Mouse (Mus musculus): ENCODE measurements around the gene Acvr1b. TPM values are rescaled to one million over a fixed set of nuclear protein-coding genes. Genes with fewer than 3 reads are reported as not detected.

Gene Acvr1b
- total and polyA plus RNA-seq, 2 experiments from 2014 or later: 17.4 to 80.4 TPM

GRCm38 (mm10) chr15:101174294-101175130 is 645 bp downstream of the Acvr1b start:
- Histone ChIP-seq H3K4me3 (ENCODE audit: low read depth, low read length) (peak overlapping the region; percentile 90), H3K36me3 (ENCODE audit: insufficient read depth) (no peaks in the 10 kb centered on the region), H3K4me2 (ENCODE audit: low read depth) (peak overlapping the region; percentile 82), H3K9me3 (ENCODE audit: low read length) (no peaks in the 10 kb centered on the region), H3K9ac (peak overlapping the region; percentile 91), H3K27ac (ENCODE audit: low read depth, low read length) (peak overlapping the region; percentile 85), H3K27me3 (ENCODE audit: insufficient read depth, low read length) (no peaks in the 10 kb centered on the region), H3K4me1 (ENCODE audit: insufficient read depth) (peaks cover 23% of the 10 kb centered on the region)
- WGBS: 2% methylated on average over 38 of the region's 46 CpGs
- ATAC-seq (peak; percentile 47), DNase-seq (peak; percentile 46)
- no peak; the same call in 1 of the 2 replicates for TF ChIP-seq CTCF (IDR thresholded peaks at IDR 0.05; ENCODE audit: low read depth)

DNA sequence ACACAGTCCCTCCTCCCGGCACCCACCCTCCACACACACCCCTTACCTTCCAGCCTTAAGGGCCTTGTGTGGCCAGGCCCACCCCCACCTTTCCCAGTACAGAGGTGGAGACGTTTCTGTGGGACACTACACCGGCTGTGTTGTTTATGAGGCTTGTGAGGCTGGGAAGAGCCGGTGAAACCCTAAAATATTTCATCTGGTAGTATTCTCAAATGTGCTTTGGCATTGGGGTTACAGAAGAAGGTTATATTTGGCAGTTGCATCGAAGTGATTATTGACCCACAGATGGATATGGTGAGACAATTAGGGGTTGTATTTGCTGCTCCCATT is 1.2 kb downstream of the Acvr1b start:
- 7% methylated on average over 5 of the region's 5 CpGs for WGBS
- Histone ChIP-seq H3K9ac (peak overlapping the region; percentile 91), H3K36me3 (ENCODE audit: insufficient read depth) (no peaks in the 10 kb centered on the region), H3K27ac (ENCODE audit: low read depth, low read length) (peak overlapping the region; percentile 85), H3K4me3 (ENCODE audit: low read depth, low read length) (peak overlapping the region; percentile 90), H3K9me3 (ENCODE audit: low read length) (no peaks in the 10 kb centered on the region), H3K4me2 (ENCODE audit: low read depth) (peak overlapping the region; percentile 82), H3K4me1 (ENCODE audit: insufficient read depth) (peaks cover 23% of the 10 kb centered on the region), H3K27me3 (ENCODE audit: insufficient read depth, low read length) (no peaks in the 10 kb centered on the region)
- no peak for ATAC-seq
- TF ChIP-seq CTCF (IDR thresholded peaks at IDR 0.05; ENCODE audit: low read depth): no peak
- peak; percentile 24 for DNase-seq

DNA sequence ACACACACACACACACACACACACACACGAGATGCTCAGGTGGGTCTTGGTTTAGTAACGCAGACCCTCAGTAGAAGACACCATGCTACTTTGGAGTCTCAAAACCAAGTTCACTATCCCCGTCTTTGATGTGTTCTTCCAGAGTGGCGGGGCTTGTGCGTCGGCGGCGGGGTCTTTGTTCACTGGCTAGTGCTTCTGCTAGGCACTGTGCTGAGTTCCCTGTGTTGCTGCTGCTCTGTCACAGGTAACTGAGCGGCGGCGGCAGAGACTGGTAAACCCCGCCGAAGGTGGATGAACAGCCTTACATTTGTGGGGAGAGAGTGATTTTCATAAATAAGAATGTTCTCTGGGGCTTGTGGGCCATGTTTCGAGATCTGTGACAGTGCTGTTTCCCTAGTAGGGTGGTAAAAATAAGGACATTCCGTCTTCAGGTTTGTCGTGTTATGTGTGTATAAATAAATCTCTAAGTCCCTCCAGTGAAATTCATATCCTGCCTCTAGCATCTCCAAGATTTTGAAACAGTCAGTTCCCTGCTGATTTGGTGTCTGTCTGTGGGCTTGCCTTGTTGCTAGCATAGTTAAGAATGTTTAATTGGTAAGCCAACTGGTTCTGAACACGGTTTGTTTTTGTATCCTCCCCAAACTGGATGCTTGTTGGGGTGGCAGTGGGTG is 1.9 kb downstream of the Acvr1b start:
- DNase-seq (peak; percentile 48), ATAC-seq (no peak)
- H3K4me3 ChIP-seq (ENCODE audit: low read depth, low read length): peak overlapping the region; percentile 90
- H3K4me2 ChIP-seq (ENCODE audit: low read depth): peak overlapping the region; percentile 82
- no peaks in the 10 kb centered on the region for H3K27me3 ChIP-seq (ENCODE audit: insufficient read depth, low read length)
- H3K4me1 ChIP-seq (ENCODE audit: insufficient read depth): peaks cover 23% of the 10 kb centered on the region
- WGBS: 13% methylated on average over 17 of the region's 17 CpGs
- H3K9me3 ChIP-seq (ENCODE audit: low read length): no peaks in the 10 kb centered on the region
- H3K36me3 ChIP-seq (ENCODE audit: insufficient read depth): no peaks in the 10 kb centered on the region
- H3K9ac ChIP-seq: peak overlapping the region; percentile 91
- peak overlapping the region; percentile 59 for H3K27ac ChIP-seq (ENCODE audit: low read depth, low read length)
- no peak for TF ChIP-seq CTCF (IDR thresholded peaks at IDR 0.05; ENCODE audit: low read depth)

GRCm38 (mm10) chr15:101176284-101176680 is 2.4 kb downstream of the Acvr1b start:
- peaks cover 23% of the 10 kb centered on the region for H3K4me1 ChIP-seq (ENCODE audit: insufficient read depth)
- 0 out of 2 replicates have a peak overlapping the region, but pooled peaks have one; percentile 59 for H3K27ac ChIP-seq (ENCODE audit: low read depth, low read length)
- H3K27me3 ChIP-seq (ENCODE audit: insufficient read depth, low read length): no peaks in the 10 kb centered on the region
- no peaks in the 10 kb centered on the region for H3K36me3 ChIP-seq (ENCODE audit: insufficient read depth)
- no peaks in the 10 kb centered on the region for H3K9me3 ChIP-seq (ENCODE audit: low read length)
- H3K9ac ChIP-seq: peak overlapping the region; percentile 91; the same call in 1 of the 2 replicates
- TF ChIP-seq CTCF (IDR thresholded peaks at IDR 0.05; ENCODE audit: low read depth): no peak
- DNase-seq: no peak
- 29% methylated on average over 3 of the region's 3 CpGs for WGBS
- H3K4me2 ChIP-seq (ENCODE audit: low read depth): peak overlapping the region; percentile 82
- H3K4me3 ChIP-seq (ENCODE audit: low read depth, low read length): peak overlapping the region; percentile 90
- ATAC-seq: no peak

- no peak for ATAC-seq
- no peak for DNase-seq
- H3K27ac ChIP-seq (ENCODE audit: low read depth, low read length): no peak overlapping the region
- H3K9ac ChIP-seq: no peak overlapping the region
- no peaks in the 10 kb centered on the region for H3K36me3 ChIP-seq (ENCODE audit: insufficient read depth)
- peak overlapping the region; percentile 82 for H3K4me2 ChIP-seq (ENCODE audit: low read depth)
- no peak overlapping the region for H3K4me3 ChIP-seq (ENCODE audit: low read depth, low read length)
- TF ChIP-seq CTCF (IDR thresholded peaks at IDR 0.05; ENCODE audit: low read depth): no peak
- 60% methylated on average over 8 of the region's 8 CpGs for WGBS
- H3K9me3 ChIP-seq (ENCODE audit: low read length): no peaks in the 10 kb centered on the region
- H3K4me1 ChIP-seq (ENCODE audit: insufficient read depth): peaks cover 23% of the 10 kb centered on the region
- no peaks in the 10 kb centered on the region for H3K27me3 ChIP-seq (ENCODE audit: insufficient read depth, low read length)
Measured at GRCm38 (mm10) chr15:101176795-101177691, 3.2 kb downstream of the Acvr1b start.

GRCm38 (mm10) chr15:101180363-101181105 is 6.7 kb downstream of the Acvr1b start:
- Histone ChIP-seq H3K9me3 (ENCODE audit: low read length) (no peaks in the 10 kb centered on the region), H3K36me3 (ENCODE audit: insufficient read depth) (no peaks in the 10 kb centered on the region), H3K27ac (ENCODE audit: low read depth, low read length) (no peak overlapping the region), H3K27me3 (ENCODE audit: insufficient read depth, low read length) (no peaks in the 10 kb centered on the region), H3K4me2 (ENCODE audit: low read depth) (no peak overlapping the region), H3K9ac (no peak overlapping the region), H3K4me1 (ENCODE audit: insufficient read depth) (peaks cover 23% of the 10 kb centered on the region), H3K4me3 (ENCODE audit: low read depth, low read length) (no peak overlapping the region)
- WGBS: 80% methylated on average over 15 of the region's 15 CpGs
- DNase-seq: no peak
- no peak for ATAC-seq
- no peak for TF ChIP-seq CTCF (IDR thresholded peaks at IDR 0.05; ENCODE audit: low read depth)

Measured in forebrain, postnatal 0 days (tissue).